Mouse (Mus musculus) neutrophil, adult 5-6 weeks (primary cell): ENCODE measurements around the gene Tcf15. TPM values are rescaled to one million over a fixed set of nuclear protein-coding genes. Genes with fewer than 3 reads are reported as not detected.

ENCODE experiments used
- ATAC-seq: fragments of 151-379, 151-347 bp; 2 replicates; pipeline ENCODE4 v1.8.0; 2017; ENCODE audit warnings: mild to moderate bottlenecking, moderate TSS enrichment; ENCODE audit not compliant: insufficient number of reproducible peaks, poor library complexity, low FRiP score, severe bottlenecking; ENCODE audit errors: extremely low read depth
- total RNA-seq: library from RNA; stranded (forward); fragments of 200-1000 nt; gene quantifications from 2 replicates; pipeline ENCODE4 v1.2.3, GENCODE M21; 2017

Tcf15 gene
- total RNA-seq, 1 experiment from 2014 or later = not detected

GRCm38 (mm10) chr2:152155414-152156208 is 12.2 kb downstream of the Tcf15 start:
- no peak for ATAC-seq

- ATAC-seq = no peak
These were observed 13.1 kb downstream of the Tcf15 start for GRCm38 (mm10) chr2:152156471-152156870.

GRCm38 (mm10) chr2:152159487-152159886 is 16.1 kb downstream of the Tcf15 start:
- ATAC-seq = no peak

- ATAC-seq = no peak
These were observed 22.9 kb downstream of the Tcf15 start for GRCm38 (mm10) chr2:152166257-152166656.

- no peak for ATAC-seq
These were observed 24.5 kb downstream of the Tcf15 start for GRCm38 (mm10) chr2:152167851-152168290.

- ATAC-seq = no peak
These were observed 26.0 kb downstream of the Tcf15 start for GRCm38 (mm10) chr2:152169377-152169776.

- ATAC-seq = no peak
These were observed 31.5 kb downstream of the Tcf15 start for GRCm38 (mm10) chr2:152174861-152175260.

- ATAC-seq = no peak
These were observed 33.3 kb downstream of the Tcf15 start for GRCm38 (mm10) chr2:152176659-152177058.

GRCm38 (mm10) chr2:152177162-152177805 is 33.9 kb downstream of the Tcf15 start:
- ATAC-seq = no peak

- no peak for ATAC-seq
These were observed 34.4 kb downstream of the Tcf15 start for GRCm38 (mm10) chr2:152177806-152178170.

GRCm38 (mm10) chr2:152178345-152178744 is 35.0 kb downstream of the Tcf15 start:
- ATAC-seq = no peak

- ATAC-seq = no peak
These were observed 35.9 kb downstream of the Tcf15 start for GRCm38 (mm10) chr2:152179301-152179700.

GRCm38 (mm10) chr2:152180323-152180722 is 37.0 kb downstream of the Tcf15 start:
- no peak for ATAC-seq

- ATAC-seq = 0 out of 2 replicates have a peak, but pooled peaks have one; percentile 23
These were observed 43.8 kb downstream of the Tcf15 start for GRCm38 (mm10) chr2:152187132-152187531.

GRCm38 (mm10) chr2:152189213-152189612 is 45.9 kb downstream of the Tcf15 start:
- ATAC-seq = no peak

- no peak for ATAC-seq
These were observed 46.3 kb downstream of the Tcf15 start for GRCm38 (mm10) chr2:152189640-152190039.

GRCm38 (mm10) chr2:152190161-152190560 is 46.8 kb downstream of the Tcf15 start:
- no peak for ATAC-seq

- ATAC-seq = no peak
These were observed 49.4 kb downstream of the Tcf15 start for GRCm38 (mm10) chr2:152192591-152193345.

- no peak for ATAC-seq
These were observed 50.0 kb downstream of the Tcf15 start for GRCm38 (mm10) chr2:152193346-152193710.

GRCm38 (mm10) chr2:152194586-152194985 is 51.2 kb downstream of the Tcf15 start:
- ATAC-seq = no peak
